Mouse (Mus musculus): ENCODE data around the gene Dnah14. TPM values are rescaled to one million over a fixed set of nuclear protein-coding genes. Genes with fewer than 3 reads are reported as not detected.

Gene Dnah14
- under 1 TPM in 1 of 2 experiments, not detected in 1; 0.03 TPM for total RNA-seq (2021)
- long read RNA-seq, experiment 1, result 0 reads
- long read RNA-seq, experiment 2, result 0 reads

DNA sequence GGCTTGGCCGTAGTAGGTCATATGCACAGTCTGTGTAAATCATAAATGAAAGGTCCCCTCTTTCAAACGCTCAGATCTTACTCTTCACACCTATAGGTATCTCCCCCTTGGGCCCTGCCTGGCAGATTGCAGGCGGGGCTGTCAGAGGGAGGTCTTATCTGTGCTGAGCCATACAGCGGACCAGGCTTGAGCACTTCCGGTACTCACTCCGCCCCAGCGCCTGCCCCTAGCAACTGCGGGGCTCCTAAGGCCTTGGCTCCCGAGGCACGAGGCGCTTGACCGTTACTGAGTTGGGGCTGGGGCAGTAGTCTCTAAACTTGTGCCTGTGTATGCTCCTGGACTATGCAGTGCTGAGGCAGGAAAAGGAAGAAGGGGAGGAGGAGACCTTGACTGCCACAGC is at the start of gene Dnah14:
Dnah14 (plus strand) TSS at position 238 of the 400 bp plus-strand sequence.
- no peak for DNase-seq

DNA sequence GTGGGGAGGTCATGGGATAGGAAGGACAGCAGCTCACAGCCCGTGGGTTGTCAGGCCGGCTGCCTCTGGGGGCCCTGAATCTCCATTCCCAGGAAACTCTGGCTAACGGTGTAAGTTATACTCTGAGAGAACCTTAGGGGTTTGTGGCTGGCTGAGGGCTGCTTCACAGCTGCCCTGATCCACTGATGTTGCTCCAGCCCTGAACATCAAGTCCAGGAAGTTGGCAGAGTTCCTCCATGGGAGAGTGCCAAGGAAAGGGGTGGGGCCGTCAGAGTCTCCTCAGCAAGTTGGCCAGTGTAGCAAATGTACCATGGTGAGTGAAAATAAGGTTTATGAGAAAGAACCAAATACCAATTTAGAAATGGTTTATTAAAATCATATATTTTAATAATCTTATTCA is 47.0 kb upstream of the Dnah14 start:
- peak; percentile 86 to 90 for DNase-seq

DNA sequence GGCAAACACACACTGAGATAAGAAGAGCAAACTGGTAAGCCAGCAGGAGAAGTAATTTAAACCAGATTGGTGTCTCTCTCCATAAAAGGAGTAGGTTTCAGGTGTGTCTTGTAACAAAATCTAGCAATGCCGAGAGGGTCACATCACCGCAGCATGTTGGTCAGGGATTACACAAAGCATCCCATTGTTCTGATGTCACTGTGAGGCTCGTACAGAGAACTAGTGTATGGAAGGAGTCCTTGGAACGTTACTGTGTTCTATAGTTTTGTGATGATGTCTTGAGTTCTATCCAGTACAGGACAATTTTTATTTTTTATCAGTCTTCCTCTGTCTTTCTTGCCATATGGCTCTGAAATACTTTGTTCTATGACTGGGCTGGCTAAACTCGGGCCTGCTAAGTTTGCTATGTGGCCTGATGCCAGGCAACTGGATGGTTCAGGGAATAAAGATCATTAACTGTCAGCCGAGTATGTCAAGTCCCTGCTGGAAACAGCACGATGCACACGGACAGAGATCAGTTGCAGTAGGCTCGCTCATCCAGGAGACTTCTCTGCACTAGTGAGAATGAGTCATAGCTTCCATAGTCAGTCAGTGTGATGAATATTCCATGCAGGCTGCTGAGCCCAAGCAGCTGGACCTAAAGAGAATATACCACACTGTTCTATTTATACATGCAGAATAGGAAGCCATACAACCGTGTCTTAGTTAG is 41.0 kb upstream of the Dnah14 start:
- DNase-seq, result peak; percentile 56 to 59

DNA sequence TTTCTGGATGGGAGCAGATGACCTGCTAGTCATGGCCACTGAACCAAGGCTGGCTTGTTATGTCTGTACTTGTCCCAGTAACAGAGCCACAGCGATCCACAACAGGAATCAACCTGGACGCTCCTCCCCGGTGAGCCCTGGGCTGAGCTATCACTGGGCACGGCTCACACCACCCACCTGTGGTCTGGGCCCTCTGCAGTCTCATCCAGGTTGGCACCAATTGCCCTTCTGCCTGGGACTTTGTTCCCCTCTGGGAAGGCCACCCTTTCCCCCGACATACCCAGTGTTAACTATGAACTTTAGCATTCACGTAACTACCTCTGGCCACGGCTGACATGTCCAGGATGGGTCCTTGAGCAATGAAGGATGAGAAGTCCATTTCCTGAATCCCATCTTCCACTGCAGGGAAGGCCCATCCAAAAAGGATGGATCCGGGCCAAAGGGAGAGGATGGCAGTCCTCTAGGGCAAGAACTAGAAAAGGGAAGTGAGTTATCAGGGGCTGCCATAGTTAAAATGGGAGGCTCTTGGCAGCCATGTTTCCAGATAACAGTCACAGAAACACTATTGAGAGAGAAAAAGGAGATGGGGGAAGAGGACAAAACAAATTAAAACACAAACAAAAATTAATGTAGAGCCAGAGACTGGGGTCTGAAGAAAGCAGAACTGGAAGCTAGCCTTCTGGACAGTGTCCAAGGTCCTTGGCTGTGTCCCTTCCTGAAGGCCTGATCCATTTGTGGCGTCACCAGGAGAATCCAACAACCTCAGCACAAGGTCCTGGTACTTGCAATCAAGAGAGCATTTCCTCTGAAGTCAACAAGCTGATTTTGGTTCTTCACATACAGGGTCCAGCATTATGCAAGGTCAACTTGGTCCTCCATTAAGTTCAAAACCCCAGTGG is 38.5 kb upstream of the Dnah14 start:
- DNase-seq, result peak; percentile 41 to 51

DNA sequence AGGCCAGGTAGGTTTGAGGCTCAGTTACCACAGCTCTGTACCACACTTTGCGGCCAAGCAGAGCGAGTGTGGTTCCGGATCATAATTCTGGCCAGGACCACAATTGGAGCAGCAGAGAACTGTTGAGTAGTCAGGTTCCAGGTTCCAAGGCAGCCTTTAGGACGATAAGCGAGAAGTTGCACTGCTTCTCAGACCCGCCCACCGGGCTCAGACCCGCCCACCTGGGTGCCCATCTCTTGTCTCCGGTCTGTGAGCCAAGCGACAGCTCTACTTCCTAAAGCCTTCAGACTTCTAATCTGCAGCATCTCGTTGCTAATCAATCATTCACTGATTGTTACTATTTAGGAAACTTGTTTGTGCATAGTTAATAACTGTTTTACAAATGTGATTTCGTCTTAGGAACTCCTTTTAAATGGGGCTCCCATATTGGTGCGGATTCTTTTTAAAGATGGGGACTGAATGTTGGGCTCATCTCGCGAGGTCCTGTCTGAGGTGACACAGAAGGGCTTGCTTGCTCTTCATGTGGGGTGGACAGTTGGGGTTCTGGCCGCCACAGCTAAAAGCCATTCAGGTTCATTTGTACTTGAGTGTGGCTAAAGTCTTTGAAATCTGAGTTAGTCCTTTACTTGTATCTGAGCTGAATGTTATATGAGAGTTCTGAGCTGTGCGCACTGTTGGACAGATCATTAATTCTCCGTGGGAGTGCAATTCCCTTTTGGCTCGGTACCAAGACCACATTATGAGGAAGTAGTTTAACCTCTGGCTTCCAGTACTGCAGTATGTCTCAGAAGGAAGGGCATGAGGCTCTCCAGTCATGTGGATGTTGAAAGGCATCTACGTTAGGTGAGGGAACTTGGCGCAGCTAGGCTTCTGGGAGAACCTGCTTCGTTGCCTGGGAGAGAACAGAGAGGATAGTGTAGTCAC is 36.3 kb upstream of the Dnah14 start:
- DNase-seq, result no peak

DNA sequence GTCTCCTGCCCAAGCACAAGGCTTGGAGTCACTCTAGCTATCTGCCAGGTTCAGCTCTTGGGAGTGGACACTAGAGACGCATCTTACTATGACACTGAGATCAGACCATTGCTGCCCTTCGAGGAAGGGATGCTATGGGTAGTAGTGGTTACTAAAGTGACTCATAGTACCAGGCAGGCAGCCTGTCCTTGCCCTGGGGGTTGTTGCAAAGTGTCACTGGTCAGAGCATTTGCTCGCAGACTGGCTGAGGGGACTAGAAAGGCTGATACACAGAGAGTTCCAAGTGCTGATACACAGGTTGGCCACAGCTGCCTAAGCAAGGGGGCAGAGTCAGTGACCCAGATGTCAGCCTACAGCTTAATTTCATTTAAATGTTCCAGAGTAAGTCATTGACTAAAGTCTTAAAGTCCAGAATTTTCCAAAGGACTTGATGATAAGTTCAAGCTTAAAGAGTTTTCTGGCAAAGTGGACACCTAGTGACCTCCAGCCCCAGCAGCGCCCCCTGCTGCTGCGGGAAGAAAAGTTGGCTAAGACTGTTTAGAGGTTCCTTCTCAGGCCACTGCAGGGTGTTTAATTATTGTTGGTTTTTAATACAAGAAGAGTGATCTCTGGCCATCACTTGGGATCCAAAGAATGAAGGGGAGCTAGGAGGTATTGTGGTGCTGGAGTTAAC is 32.5 kb upstream of the Dnah14 start:
- DNase-seq, result peak; percentile 60 to 78

DNA sequence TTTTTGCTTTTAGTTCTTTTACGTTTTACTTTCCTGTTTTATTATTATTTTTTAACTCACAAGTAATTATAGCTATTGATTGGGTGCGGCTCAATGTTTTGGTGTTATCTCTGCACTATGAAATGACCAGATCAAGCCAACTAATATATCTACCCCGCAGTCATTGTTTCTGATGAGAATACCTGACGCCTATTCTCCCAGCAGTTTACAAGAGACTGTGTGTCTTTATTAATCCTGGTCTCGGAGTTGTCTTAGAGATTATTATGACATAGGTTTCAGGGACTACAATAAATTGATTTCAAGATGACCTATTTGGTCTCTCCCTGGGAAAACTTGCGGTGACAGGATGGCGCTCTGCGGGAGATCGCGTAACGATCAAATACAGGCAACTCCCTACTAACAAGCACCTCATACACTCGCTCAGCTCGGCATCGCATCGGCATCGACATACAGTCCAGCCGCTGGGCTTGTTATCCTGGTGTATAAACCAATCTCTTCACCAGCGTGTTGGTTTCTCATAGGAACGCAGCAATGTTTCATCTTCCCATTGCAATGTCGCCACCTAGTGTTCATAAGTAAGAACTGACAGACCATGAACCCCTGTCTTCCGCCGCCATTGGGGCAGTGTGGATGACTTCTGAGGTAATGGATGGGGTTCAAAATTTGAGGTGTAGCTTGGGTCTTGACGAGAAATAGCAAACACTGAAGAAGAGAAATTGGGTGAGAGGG is 31.2 kb upstream of the Dnah14 start:
- DNase-seq, result peak; percentile 49 to 58

DNA sequence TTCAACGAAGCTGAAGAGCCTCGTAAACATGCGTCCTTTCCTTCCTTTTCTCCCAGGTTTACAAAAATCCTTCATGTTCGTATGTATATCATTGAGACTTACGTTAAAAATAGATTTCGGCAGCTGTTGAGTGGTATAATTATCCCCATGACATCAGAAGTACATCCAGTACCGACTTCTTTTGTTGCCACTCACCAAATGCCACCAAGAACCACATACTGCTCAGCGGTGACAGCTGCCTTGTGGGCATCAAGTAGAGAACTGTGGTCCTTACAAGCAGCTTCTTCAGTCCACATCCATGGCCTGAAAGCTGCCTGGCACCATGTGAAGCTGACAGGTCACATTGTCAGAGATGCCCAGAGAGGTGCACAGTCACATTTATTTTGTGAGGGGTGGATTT is 26.4 kb upstream of the Dnah14 start:
- DNase-seq, result no peak

DNA sequence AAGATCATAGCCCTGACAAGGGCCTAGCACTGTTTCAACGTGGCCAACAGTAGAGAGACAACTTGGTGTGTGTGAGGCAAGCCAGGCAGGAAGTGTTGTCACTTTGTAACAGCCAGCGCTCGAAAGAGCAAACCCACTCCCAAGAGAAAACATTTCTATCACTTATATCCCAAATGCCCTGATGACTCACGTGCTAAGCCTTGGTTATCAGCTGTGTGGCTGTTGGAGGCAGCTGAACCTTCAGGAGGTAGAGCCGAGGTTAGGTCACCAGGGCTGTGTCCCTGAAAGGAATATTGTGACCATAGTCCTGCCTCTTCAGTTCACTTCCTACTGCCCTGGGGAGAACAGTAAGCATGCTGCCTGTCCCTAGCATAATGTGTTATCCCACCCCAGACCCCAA is 25.5 kb upstream of the Dnah14 start:
- DNase-seq, result no peak

DNA sequence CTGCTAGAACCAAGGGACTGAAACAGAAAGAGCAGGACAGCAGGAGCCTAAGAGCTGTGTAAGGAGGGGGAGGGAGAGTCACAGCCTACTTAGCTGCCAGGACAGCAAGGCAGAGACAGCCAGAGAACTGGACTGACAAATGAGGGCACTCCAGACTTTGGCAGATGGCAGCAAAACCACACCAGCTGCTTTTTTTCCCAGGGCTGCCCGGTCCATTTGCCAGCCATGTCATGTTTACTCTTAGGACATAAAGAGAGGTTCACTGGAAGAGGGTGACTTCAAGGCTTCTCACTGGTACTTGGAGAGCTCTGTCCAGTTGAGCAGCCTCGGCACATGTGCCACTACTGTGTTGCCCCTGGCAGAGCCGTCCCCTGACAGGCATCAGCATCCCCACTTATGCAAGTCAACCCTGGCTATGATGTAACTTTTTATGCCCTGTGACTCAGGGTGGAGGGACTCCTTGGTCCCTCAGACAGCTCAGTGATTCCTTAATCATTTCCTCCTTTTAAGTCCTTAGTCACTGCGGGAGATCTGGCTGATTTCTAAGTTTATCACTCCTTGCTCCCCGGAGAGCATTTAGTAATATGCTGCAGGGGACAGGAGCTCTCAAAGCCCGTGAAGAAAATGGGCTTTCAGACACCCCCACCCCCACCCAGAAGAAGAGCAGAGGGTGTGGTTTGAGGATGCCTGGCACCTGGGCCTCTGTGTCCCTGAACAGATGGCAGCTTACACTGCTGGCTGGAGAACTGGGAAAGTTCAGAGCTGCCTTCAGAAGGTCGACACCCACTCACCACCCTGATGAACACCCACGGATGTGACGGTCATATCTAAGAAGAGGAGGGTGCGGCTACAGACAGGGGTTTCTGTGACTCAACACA is 23.6 kb upstream of the Dnah14 start:
- DNase-seq, result peak; percentile 42 to 54

DNA sequence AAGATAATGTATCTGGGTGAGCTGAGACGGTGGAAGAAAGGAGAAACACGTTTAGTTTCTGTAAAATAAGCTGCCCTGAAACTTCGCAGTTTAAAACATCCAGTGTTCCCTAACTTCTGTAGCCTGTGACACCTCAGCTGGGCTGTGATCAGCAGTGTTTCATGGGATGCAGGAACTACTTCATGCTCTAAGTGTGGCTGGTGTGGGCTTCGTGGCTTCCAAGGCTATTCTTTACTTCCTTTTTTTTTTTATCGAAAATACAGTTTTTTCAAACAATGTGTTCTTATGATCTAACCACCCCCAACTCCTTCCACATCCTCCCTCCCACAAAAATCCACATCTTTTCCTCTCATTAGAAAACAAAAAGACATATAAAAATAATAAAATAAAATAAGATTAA is 20.9 kb upstream of the Dnah14 start:
- DNase-seq, result no peak

DNA sequence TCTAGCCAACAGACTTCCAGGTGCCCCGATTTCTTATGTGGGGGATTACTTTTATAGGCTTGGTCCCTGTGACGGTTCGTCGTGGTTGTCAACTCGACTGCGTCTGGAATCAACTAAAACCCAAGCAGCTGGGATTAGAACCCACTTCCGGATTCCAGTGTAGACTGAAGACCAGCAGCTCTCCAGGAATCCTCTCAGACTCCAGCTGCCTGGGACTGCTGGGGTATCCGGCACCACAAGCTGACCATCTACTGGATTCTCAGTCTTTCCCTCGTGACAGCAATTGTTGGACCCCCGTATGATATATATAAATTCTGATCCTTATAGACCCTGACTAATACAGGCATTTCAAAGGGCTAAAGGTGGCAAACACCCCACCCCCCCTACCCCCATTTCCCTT is 16.7 kb upstream of the Dnah14 start:
- no peak for DNase-seq

DNA sequence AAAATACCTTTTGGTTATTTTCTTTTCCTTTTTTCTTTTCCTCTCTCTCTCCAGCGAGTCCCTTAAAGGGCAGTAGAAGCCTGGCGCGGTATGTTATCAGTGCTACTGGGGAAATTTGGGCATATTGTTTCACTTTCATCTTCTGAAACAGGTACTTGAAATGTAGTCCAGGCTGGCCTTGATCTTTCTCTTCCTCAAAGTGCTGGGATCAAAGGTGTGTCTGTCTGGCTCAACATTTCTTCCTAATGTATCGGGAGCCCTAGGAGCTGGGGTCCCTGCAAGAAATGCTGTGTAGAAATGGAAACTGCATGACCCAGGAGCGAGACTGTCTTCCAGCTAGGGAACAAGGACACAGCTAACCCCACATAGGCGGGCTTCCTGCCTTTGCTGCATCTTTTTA is 16.0 kb upstream of the Dnah14 start:
- DNase-seq, result no peak

DNA sequence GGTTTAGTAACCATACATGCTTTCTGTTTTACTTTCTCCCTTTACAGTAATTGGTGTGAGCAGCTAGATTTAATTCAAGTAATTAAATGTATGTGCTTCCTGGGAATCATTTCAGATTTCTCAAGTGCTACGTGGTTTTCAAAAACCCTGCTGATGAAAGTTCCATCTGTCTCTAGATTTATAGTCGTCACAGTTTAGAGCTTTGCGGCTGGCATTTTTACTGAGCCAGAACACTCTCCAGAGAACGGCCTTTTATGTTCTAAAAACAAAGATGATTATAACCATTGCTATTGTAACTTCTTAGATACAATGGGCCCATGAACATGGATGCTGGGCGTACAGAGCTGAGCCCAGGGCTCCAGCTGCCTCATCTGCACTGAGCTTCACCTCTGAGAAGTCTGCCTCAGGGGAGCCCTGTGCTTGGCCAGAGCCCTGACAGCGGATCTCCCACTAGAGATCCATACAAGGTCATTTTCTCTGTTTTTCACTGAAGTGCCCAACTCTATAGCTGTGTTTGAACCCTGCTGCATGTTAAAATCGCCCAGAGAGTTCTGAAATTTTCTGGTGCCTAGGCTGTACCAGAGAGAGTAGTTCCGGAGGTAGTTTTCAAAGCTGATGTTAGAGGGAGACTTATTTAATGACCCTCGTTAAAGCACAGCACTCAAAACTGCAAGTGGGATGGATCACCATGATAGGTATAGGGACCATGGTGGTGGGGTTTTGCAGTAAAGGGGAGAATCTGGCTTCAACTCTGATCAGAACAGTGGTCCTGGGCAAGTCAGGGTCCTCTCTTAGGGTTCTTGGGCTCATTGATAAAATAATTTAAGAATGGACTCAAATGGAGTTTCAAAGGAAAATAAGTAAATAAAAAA is 15.2 kb upstream of the Dnah14 start:
- no peak for DNase-seq

DNA sequence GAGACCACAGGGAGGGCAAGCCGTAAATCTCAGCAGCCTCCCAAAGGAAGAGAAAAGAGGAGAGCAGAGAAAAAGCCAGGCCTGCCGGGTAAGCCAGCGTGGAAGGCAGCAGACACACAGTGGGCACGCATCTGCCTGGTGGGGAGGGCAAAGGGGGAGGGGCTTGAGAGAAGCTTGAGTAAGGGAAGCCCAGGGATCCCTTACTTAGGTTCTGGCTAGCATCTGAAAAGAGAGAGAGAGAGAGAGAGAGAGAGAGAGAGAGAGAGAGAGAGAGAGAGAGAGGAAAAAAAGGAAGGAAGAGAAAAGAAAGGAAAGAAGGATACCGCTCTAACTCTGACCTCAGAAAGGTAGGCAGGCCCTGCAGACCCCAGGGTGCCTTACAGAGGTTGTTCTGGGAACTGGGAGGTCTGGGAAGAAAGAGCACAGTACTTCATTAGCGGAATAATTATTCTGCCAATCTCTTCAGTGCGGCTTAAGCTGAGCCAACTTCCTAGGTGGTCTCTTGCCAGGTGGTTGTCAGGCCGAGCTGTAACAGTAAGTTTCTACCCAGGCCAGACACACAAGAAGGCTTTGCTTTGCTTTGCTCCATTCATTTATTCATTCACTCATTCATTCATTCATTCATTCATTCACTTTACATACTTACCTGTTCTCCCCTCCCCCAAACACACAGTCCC is 14.5 kb upstream of the Dnah14 start:
- no peak for DNase-seq

DNA sequence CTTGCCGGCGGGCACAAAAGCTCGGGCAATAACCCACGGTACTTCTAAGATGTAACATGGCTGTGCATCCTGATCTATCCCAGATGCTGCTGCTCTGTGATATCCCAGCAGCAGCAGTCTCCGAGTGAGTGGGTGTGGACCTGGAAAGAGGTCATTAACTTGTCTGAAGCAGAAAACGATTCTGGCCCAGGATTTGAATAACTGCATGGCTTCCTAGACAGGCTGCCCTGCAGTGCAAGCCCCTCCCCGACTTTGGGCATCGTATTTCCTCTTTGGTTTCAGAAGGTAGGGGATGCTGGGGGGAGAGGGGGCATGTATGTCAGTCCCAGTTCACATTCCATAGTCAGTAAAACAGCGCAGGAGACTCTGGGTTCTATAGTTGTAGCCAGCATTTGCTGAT is 6.9 kb upstream of the Dnah14 start:
- no peak for DNase-seq

DNA sequence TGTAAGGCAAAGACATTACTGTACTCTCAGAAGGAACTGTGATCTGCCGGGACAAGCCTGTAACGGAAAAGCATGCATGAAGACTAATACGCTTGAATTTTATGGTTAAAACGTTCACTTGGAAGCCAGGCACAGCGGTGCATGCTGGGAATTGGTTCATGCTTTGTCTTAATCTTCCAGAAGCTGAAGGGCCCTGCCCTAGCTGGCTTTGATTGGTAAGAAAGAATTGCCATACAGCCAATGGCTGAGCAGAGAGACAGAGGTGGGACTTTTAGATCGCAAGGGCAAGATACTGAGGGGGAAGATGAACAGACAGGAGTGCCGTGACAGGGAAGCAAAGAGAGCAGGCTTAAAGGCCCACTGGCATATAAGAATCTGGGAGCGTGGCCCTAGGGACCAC is 6.8 kb downstream of the Dnah14 start:
- no peak for DNase-seq

DNA sequence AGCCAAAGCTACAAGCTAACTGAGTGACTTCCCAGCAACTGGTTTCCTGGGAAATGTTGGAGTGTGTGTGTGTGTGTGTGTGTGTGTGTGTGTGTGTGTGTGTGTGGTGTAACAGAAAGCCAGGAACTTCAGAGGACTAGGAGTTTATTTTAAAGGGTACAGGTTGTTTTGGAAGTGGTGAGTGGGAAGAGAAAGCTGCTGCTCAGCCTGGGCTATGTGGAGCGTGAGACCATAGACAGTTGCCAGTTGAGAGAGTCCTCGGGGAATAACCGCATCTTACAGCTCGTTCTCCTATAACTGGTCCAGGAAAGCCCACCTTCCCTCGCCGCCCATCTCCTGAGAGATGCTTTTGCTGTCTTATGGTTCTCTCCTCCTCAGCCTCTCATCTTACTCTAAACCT is 12.8 kb downstream of the Dnah14 start:
- no peak for DNase-seq

Measured in adrenal gland, postnatal 36 days (tissue).